Mouse (Mus musculus) splenic B cell, adult 2 months (primary cell): ENCODE results near the gene Macrod2.
A peak's percentile ranks its signal among the peaks of the same experiment; 100 is the strongest.

Experiments
- DNase-seq: peaks from one replicate; pipeline ENCODE4 v3.0.0-alpha.2; 2011; ENCODE audit warnings: low read depth, low spot score
- H3K27me3 ChIP-seq: 2 replicates; pipeline ENCODE4 v1.6.1; 2012; ENCODE audit warnings: mild to moderate bottlenecking, low read length, moderate library complexity, mixed read lengths; ENCODE audit not compliant: control insufficient read depth, poor library complexity, insufficient read depth, severe bottlenecking
- H3K36me3 ChIP-seq: 2 replicates; pipeline ENCODE4 v1.6.1; 2012; ENCODE audit warnings: mild to moderate bottlenecking, low read length, moderate library complexity, mixed read lengths; ENCODE audit not compliant: control insufficient read depth, poor library complexity, insufficient read depth, severe bottlenecking

The Macrod2 gene

DNA sequence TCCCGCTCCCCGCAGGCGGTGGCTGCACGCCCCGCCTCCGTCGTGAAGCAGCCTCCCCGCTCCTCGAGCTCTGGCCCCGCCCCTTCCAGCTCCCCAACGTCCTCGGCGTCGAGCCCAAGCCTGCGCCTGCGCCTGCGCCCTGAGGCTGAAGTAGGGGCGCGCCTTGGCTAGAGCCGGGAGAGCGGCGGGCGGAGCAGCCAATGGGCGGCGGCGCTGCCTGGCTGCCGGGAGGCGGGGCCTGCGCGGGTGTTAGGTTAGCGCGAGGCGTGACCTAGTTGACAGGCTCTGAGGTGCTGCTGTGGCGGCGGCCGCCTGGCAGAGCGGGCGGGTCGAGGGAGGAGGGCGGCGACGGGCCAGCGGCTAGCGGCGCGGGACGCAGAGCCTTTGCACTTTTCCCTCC is at the start of gene Macrod2:
TSS of gene Macrod2 (plus strand) at position 131 of the 400 bp plus-strand sequence.
- Histone ChIP-seq H3K36me3 (no peaks in the 10 kb centered on the region), H3K27me3 (no peaks in the 10 kb centered on the region)
- peak; percentile 56 for DNase-seq

DNA sequence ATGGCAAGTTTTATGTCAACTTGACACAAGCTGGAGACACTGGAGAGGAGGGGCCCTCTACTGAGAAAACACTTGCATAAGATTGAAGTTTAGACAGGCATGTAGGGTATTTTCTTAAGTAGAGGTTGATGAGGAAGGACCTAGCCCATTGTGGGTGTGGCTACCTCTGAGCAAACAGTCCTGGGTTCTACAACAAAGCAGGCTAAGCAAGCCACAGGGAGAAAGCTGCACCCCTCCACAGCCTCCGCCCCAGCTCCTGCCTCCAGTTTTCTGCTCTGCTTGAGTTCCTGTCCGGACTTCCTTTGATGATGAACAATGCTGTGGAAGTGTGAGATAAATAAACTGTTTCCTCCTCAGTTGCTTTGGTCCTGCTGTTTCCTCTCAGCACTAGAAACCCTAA is 35.2 kb upstream of the Macrod2 start:
- DNase-seq = no peak
- no peaks in the 10 kb centered on the region for H3K27me3 ChIP-seq
- no peaks in the 10 kb centered on the region for H3K36me3 ChIP-seq

DNA sequence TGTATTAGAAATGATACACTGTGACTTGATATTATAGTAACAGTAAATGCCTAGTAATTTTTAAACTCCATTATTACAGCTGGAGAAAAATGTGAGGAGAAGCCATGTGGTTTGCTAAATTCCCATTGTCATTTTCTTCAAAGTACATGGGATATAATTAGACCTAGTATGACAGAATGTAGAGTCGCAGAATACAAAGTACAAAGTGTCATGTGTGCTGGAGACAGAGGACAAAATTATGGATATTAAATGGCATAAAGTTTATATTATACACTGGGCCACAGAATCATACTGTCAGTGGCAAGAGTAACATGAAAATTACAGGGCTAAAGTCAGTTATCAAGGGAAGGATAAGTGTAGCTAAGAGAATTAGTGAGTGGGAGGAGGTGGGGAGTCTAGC is 30.3 kb upstream of the Macrod2 start:
- DNase-seq = no peak
- H3K27me3 ChIP-seq = no peaks in the 10 kb centered on the region
- no peaks in the 10 kb centered on the region for H3K36me3 ChIP-seq

DNA sequence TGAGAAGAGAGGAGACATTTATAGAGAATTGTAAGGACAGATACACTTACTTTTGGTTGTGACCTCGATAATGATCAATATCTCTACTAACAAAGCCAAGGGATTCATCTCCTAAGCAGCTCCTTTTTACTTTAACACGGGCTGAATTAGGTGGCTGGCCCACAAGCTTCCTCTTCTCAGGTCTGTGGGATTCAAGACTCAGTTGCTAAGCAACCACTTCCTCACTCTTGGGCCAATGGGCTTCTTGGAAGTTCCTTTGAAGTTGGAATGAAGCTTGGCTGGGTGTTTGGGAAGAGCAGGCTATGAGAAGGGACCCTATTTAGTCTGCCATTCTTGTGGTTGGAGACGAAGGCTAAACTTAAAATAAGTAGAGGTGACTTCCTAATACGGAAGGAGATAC is 5.6 kb upstream of the Macrod2 start, which contains the start of gene Sel1l2:
TSS of gene Sel1l2 (minus strand) at position 182 of the 400 bp plus-strand sequence.
- H3K36me3 ChIP-seq = no peaks in the 10 kb centered on the region
- no peak for DNase-seq
- no peaks in the 10 kb centered on the region for H3K27me3 ChIP-seq

DNA sequence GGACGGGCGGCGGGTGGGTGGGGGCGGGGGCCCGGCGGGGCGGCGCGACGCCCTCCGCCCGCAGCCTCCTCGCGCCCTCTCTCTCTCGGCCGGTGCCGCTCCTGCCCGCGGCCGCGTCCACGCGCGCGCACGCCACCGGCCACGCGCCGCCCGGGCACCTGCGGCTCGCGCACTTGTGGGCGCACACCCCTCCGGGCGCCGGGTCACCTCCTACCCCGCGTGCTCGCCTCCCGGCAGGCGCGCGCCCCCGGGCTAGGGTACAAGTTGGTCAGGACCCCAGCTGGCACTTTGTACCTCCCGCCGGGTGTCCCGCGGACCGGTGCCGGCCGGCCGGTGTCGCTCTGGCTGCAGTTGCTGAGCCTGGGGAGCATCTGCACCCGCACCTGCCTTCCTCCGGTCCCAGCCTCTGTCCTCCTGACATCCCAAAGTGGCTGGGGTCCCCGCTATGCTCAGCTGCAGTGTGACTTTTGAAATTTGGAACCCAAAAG is 679 bp downstream of the Macrod2 start:
- no peak for DNase-seq
- Histone ChIP-seq H3K36me3 (no peaks in the 10 kb centered on the region), H3K27me3 (no peaks in the 10 kb centered on the region)

DNA sequence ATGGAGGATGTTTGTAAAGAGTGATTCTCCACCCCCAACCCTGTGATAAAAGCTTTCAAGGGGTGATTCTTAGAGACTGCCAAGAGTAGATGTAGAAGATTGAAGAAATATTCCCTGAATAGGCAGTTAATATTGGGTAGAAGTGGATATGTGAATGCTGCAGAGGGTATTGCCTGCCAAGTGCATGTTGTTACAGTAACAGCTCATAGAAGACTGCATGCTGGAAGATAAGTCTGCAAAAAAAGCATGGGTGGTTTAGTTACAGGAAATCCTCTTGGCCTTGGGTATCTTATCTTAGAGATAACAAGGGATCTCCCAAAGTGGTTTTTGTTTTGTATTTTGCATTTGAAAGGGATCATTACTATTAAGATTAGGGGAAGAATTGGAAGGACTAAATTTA is 30.7 kb downstream of the Macrod2 start:
- no peak for DNase-seq
- no peaks in the 10 kb centered on the region for H3K36me3 ChIP-seq

DNA sequence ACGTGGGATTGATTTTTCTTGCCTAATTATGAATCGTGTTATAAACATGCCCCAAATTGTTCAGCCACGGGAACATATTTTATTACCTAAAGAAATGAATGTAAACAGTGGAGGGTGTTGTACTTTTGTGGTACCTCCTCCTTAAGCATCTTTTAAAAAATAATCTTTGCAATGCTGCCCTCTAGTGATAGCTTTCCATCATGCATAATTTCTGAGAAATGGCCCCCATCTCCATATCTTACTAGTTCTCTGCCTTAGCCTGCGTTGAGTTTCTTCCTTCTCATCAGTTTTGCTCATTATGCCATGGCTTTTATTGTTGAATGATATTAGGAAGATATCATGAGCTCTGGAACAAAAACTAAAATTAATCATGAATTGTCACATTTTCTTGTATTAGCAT is 32.2 kb downstream of the Macrod2 start:
- no peaks in the 10 kb centered on the region for H3K27me3 ChIP-seq
- H3K36me3 ChIP-seq = no peaks in the 10 kb centered on the region
- peak; percentile 2 for DNase-seq

More for the DNA sequence above, 30.7 kb downstream of the Macrod2 start:
- H3K27me3 ChIP-seq = no peaks in the 10 kb centered on the region

DNA sequence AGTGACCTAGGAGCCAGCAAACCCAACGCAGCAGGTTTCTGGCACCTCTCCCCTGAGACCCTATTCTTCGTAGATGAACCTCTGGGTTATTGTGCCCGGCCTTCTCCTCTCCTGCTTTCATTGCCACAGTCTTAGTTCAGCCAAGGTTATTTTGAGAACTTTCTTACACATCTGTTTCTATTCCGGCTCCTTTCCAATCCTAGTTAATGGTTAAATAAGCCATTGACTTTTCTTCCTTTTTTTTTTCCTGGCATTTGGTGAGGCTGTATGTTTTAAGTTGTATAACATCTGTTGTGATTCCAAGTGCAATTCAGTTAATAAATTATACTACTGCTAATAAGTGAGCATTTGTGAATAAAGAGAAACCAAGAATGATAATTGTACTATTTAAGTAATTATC is 44.0 kb downstream of the Macrod2 start:
- H3K27me3 ChIP-seq = no peaks in the 10 kb centered on the region
- H3K36me3 ChIP-seq = no peaks in the 10 kb centered on the region
- DNase-seq = no peak

DNA sequence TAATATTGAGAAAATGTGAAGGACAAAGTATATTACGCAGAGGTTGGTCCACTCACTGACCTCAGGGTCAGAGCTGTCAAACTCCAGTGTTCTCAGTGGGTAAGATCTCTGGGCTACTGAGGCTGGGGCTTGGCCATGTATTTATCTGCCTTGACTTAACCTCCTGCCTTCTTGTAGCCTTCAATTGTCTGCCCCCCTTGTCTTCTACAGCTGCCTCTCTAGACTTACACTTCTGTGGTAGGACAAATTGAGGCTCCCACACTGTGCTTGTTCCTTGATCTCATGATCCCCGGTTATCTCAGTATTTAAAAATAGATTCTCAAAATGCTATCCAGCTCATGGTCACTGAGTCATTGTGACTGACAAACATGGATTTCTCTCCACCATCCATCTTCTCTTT is 53.5 kb downstream of the Macrod2 start:
- DNase-seq = no peak
- H3K36me3 ChIP-seq = no peaks in the 10 kb centered on the region

DNA sequence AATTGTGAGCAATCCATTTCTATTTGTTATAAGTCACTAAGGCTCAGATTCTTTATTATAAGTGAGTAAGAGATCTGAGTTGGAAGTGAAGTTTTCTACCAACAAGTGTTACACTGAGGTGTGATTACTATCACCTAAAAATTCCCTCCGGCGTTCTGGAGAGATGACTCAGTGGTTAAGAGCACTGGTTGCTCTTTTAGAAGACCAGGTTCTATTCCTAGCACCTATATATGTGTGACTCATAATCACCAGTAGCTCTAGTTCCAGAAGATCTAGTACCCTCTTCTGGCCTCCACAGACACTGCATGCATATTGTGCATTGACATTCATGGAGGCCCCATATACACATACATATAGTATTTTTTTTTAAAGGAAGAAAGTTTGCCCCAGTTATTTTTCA is 80.7 kb downstream of the Macrod2 start:
- H3K36me3 ChIP-seq = no peaks in the 10 kb centered on the region
- no peak for DNase-seq

More for the DNA sequence above, 53.5 kb downstream of the Macrod2 start:
- no peaks in the 10 kb centered on the region for H3K27me3 ChIP-seq

DNA sequence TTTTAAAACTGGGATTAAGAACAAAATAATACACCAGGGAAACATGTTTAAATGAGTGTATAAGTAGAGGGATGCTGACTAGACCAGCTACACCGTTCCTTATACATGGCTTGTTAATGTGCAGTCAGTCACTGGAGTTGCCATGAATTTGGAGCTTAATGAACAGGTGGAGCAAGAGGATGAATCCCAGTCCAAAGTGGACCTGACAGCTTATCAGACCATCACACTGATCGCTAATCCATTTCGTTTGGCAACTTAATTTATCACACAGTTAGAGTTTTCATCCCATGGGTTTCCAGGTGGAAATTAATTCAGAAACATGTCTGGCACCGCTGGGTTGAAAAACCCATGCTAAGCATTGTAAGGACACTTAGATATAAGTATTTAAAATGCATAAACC is 81.8 kb downstream of the Macrod2 start:
- H3K27me3 ChIP-seq = no peaks in the 10 kb centered on the region; the same call in 1 of the 2 replicates
- DNase-seq = no peak
- no peaks in the 10 kb centered on the region for H3K36me3 ChIP-seq

More for the DNA sequence above, 80.7 kb downstream of the Macrod2 start:
- H3K27me3 ChIP-seq = no peaks in the 10 kb centered on the region; the same call in 1 of the 2 replicates

DNA sequence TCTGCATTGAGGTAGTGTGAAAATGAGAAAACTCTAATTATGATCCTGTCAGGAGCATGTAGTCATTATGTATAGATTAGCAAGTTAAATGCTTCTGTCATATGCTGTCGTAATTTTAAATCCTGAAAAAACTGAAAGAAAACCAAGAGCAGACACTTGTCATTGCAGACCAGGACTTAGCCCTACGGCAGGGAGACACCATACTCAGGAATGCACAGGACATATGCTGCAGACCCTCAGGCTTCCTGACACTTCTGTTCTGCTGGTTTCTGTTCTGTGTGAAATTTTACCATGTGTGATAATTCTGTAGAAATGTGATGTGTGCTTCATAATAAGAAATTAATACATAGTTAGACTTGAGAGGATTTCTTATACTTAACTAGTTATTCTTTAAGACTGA is 87.5 kb downstream of the Macrod2 start:
- Histone ChIP-seq H3K36me3 (no peaks in the 10 kb centered on the region), H3K27me3 (no peaks in the 10 kb centered on the region)
- no peak for DNase-seq

DNA sequence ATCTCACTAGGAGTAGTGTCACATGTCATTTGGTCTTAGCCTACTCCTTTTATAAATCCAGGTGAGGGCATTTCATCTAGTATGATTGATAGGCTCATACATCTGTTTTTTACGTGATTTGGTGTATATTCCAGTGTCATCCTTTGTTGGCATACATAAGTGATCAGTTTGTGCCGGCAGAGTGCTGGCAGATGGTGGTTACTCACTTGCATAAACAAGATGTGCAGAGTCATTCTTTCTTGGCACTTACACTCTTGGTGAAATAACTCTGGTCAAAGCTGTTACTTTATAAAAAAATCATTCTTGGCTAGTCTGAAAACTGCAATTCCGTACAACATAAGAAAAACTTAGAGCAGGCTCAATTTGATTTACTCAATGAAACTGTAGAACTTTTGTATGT is 102.6 kb downstream of the Macrod2 start:
- Histone ChIP-seq H3K36me3 (no peaks in the 10 kb centered on the region), H3K27me3 (no peaks in the 10 kb centered on the region)
- DNase-seq = no peak

DNA sequence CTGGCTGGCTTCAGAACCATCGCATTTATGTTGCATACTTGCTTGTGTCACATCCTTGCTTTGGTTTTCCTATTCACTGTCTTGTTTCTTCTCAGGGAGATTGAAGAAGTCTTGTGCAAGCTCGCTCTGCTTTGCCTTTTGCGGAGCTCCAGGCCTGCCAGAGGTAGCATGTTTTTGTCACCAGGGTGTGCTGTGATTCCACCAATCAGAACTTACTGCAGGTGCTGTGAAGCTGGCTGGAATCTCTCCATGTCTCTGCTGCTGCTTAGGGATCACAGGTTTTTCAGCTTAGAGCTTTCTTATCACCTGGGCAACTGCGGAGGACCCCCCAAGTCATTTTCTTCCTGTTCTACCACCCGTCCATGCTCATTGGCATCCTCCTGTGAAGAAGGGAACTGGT is 105.8 kb downstream of the Macrod2 start:
- H3K36me3 ChIP-seq = no peaks in the 10 kb centered on the region
- H3K27me3 ChIP-seq = no peaks in the 10 kb centered on the region
- no peak for DNase-seq

DNA sequence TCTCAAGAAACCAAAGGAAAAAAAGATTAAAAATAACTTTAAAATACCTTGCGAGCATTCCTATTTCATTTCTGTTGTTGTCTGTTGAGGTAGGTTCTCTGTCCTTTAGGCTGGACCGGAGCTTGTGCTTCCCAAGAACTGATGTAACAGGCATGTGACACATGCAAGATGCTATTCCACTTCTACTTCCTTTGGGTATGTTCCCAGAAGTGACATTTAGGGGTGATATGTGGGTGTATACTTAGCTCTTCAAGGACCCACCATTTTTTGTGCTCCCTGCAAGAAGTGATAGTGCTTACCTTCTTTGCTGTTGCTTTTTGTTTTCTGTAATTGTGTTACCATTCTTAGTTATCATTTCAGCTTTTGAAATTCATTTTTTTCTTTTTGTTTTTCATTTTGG is 126.4 kb downstream of the Macrod2 start:
- no peak for DNase-seq
- Histone ChIP-seq H3K27me3 (no peaks in the 10 kb centered on the region), H3K36me3 (no peaks in the 10 kb centered on the region)

DNA sequence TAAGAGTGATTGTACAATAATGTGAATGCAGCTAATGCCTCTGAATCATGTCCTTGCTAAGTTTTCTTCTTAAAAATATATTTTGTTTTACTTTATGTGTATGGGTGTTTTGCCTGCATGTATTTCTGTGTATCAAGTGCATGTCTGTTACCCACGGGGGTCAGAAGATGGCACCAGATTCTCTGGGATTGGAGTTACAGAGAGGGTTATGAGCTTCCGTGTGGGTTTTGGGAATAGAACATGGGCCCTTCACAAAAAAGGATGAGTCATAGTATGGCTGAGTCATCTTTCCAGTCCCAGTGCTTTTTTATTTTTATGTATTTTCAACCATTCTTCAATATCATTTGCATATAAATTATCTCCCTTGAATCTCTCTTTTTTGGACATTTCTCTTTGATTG is 135.1 kb downstream of the Macrod2 start:
- no peak for DNase-seq
- no peaks in the 10 kb centered on the region for H3K27me3 ChIP-seq
- H3K36me3 ChIP-seq = no peaks in the 10 kb centered on the region
